Mouse (Mus musculus) midbrain, embryonic 16.5 days (tissue): Measurements from ENCODE around the gene Cabp7. TPM values are rescaled to one million over a fixed set of nuclear protein-coding genes. Genes with fewer than 3 reads are reported as not detected.

Experiments used
- ATAC-seq: fragments of 200-750 bp; cut with Nextera tagmentation; 2 replicates; pipeline ENCODE4 v1.8.0; 2017; ENCODE audit warnings: moderate TSS enrichment
- H3K27ac ChIP-seq: fragments of 300-500 bp; sonication (generic); 2 replicates; pipeline ENCODE4 v1.5.1; 2014; ENCODE audit warnings: mild to moderate bottlenecking, low read length, mixed read lengths
- H3K27me3 ChIP-seq: fragments of 300-500 bp; sonication (generic); 2 replicates; pipeline ENCODE4 v1.6.1; 2014; ENCODE audit warnings: low read depth, low read length, mixed read lengths; ENCODE audit not compliant: control insufficient read depth, insufficient read depth
- H3K36me3 ChIP-seq: fragments of 300-500 bp; sonication (generic); 2 replicates; pipeline ENCODE4 v1.6.1; 2014; ENCODE audit warnings: mild to moderate bottlenecking, low read length, moderate library complexity, mixed read lengths; ENCODE audit not compliant: control insufficient read depth, insufficient read depth
- H3K4me1 ChIP-seq: fragments of 300-500 bp; sonication (generic); 2 replicates; pipeline ENCODE4 v1.6.1; 2014; ENCODE audit warnings: mild to moderate bottlenecking, low read length, mixed read lengths; ENCODE audit not compliant: control insufficient read depth, insufficient read depth
- H3K4me2 ChIP-seq: fragments of 300-500 bp; sonication (generic); 2 replicates; pipeline ENCODE4 v1.6.1; 2014; ENCODE audit warnings: mild to moderate bottlenecking, low read length, mixed read lengths
- H3K4me3 ChIP-seq: fragments of 300-500 bp; sonication (generic); 2 replicates; pipeline ENCODE4 v1.5.1; 2014; ENCODE audit warnings: low read depth, mild to moderate bottlenecking, low read length, moderate library complexity, mixed read lengths
- H3K9ac ChIP-seq: fragments of 300-500 bp; sonication (generic); 2 replicates; pipeline ENCODE4 v1.6.1; 2014; ENCODE audit warnings: low read depth, low read length, mixed read lengths
- H3K9me3 ChIP-seq: fragments of 300-500 bp; sonication (generic); replicated peaks from 2 replicates; pipeline ENCODE4 v1.6.1; 2014; ENCODE audit warnings: mild to moderate bottlenecking, low read length, mixed read lengths; ENCODE audit not compliant: control insufficient read depth, poor library complexity, severe bottlenecking
- WGBS: fragments of 180-500 bp; shearing (Covaris S2); extraction: QIAGEN DNeasy Blood & Tissue Kit; methylation state at CpG from one replicate; pipeline ENCODE4 v1.1.7; 2014; 5-methylcytosine and 5-hydroxymethylcytosine counted together
- polyA plus RNA-seq: library from polyadenylated mRNA; unstranded; fragments of >200 nt; fragmentation: Nextera tagmentation; extraction: Ambion mirVana; gene quantifications from 2 replicates; pipeline ENCODE4 v1.2.1, GENCODE M21; 2015

Gene Cabp7
- polyA plus RNA-seq, 1 experiment from 2014 or later = 1.2 TPM

DNA sequence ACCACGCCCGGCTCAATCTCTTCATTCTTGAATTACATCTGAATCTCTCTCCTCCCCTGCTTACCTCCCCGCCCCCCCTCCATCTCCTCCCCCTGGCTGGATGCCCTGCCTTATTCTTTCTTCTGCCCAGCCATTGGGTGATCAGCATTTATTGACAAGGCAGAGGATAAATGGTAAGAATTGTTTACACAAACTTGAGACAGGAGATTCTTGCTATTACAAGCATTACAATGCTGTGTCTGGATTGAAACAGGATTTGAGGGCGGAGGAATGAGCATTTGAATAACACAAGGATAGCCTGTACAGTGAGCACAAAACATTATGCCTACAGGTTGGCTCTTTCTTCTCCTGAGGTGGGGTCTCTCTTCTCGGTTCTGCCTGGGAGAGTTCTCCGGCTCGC is 56.2 kb downstream of the Cabp7 start:
- no peaks in the 10 kb centered on the region for H3K27me3 ChIP-seq

DNA sequence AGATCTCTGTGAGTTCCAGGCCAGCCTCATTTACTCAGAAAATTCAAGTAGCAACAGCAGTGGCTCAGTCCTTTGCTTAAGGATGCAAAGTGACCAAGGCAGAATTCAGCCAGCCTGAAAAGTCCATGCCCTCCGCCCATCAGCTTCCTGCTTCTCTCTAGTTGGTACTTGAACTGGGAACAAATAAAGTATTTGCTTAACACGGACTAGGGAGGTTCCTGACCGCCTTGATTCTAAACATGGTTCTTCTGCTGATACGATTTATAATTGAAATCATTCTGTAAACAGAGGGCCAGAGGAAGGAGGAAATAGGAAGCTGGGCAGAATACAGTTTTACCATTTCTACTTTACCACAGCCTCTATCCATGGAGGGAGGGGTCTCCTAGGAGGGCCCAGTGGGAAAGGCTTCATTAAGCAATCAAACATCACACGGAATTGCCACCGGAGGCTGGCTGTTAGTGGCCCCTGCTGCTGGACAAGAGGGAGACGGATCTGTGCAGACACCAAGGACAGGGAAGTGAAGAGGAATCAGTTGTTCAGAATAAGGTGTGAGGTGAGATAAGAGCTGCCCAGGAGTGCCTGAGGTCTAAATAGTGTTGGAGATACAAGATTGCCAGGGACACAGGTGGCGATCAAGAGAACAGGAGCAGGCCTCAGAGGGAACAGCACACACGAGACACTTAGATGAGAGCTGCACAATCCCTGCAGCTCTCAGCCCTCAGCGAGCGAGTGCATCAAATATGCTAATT is 57.8 kb downstream of the Cabp7 start:
- Histone ChIP-seq H3K4me3 (no peak overlapping the region), H3K36me3 (peaks cover 6% of the 10 kb centered on the region), H3K27ac (no peak overlapping the region), H3K9me3 (no peaks in the 10 kb centered on the region), H3K27me3 (no peaks in the 10 kb centered on the region), H3K9ac (no peak overlapping the region), H3K4me1 (no peaks in the 10 kb centered on the region; the same call in 1 of the 2 replicates), H3K4me2 (no peak overlapping the region)
- no peak for ATAC-seq
- WGBS = 58% methylated on average over 11 of the region's 11 CpGs

More for the DNA sequence above, 56.2 kb downstream of the Cabp7 start:
- no peaks in the 10 kb centered on the region for H3K4me1 ChIP-seq
- H3K4me2 ChIP-seq = no peak overlapping the region
- no peaks in the 10 kb centered on the region for H3K9me3 ChIP-seq
- H3K27ac ChIP-seq = no peak overlapping the region
- H3K9ac ChIP-seq = no peak overlapping the region
- no peak for ATAC-seq
- WGBS = 83% methylated on average over 7 of the region's 7 CpGs
- H3K4me3 ChIP-seq = no peak overlapping the region
- H3K36me3 ChIP-seq = no peaks in the 10 kb centered on the region

DNA sequence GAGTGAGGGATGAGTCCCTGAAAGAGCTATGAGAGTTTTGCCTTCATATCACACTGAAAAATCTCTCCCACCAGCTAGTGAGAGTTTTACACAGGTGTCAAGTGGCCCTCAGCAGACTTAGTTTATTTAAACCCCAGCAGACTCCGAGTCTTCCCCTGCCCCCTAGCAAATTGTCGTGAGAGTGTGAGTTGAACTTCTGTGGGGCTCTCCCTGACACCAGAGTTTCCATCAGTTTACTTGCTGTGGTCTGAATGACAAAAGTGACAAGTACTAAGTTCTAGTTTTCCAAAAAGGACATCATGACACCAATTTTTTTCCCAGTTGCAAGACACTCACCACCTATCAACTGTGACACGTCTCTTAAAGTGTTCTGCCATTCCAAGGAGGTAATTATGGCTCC is 58.7 kb downstream of the Cabp7 start:
- no peak overlapping the region for H3K4me2 ChIP-seq
- H3K9me3 ChIP-seq = no peaks in the 10 kb centered on the region
- H3K27ac ChIP-seq = no peak overlapping the region
- no peak overlapping the region for H3K9ac ChIP-seq
- H3K27me3 ChIP-seq = no peaks in the 10 kb centered on the region
- no peak for ATAC-seq
- peaks cover 12% of the 10 kb centered on the region for H3K36me3 ChIP-seq
- WGBS = 75% methylated on average over 3 of the region's 3 CpGs
- no peaks in the 10 kb centered on the region; the same call in 1 of the 2 replicates for H3K4me1 ChIP-seq
- H3K4me3 ChIP-seq = no peak overlapping the region

DNA sequence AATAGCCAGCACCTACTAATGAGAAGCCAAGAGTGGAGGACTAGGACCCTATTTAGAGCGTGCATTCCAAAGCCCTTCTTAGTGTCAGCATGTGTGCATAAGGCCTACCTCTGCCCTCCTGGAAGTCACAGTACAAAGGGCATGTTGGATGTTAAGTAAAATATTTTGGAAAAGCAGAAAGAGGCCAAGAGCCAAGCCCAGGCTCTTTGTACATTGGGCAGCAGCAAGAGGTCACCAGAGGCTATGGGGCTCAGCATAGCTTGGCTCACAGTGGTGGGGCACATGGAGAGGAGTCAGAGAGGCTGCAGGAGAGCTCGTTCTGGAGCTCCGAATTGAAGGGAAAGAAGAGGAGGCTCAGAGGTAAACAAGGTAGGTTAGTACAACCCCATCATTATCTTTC is 59.6 kb downstream of the Cabp7 start:
- H3K9me3 ChIP-seq = no peaks in the 10 kb centered on the region
- peaks cover 14% of the 10 kb centered on the region for H3K36me3 ChIP-seq
- no peak overlapping the region for H3K4me3 ChIP-seq
- H3K4me1 ChIP-seq = no peaks in the 10 kb centered on the region; the same call in 1 of the 2 replicates
- no peaks in the 10 kb centered on the region for H3K27me3 ChIP-seq
- H3K27ac ChIP-seq = no peak overlapping the region
- WGBS = 81% methylated on average over 3 of the region's 3 CpGs
- no peak overlapping the region for H3K9ac ChIP-seq
- no peak overlapping the region for H3K4me2 ChIP-seq
- ATAC-seq = no peak

Other genes starting within 250 kb of the Cabp7 start
- gene Mtmr3, start 151.9 kb downstream of the Cabp7 start, polyA plus RNA-seq = 34.7 and 36.2 TPM in 2 replicates
- gene Gm11032, start 126.7 kb downstream of the Cabp7 start, polyA plus RNA-seq = not detected in 2 replicates
- 20.5 and 22.1 TPM in 2 replicates for gene Ascc2, start 109.0 kb downstream of the Cabp7 start, polyA plus RNA-seq
- gene Uqcr10, start 42.4 kb downstream of the Cabp7 start, polyA plus RNA-seq = 525 and 569 TPM in 2 replicates
- gene Zmat5, start 42.1 kb downstream of the Cabp7 start, polyA plus RNA-seq = 49.4 and 51.3 TPM in 2 replicates
- 63.3 and 68.6 TPM in 2 replicates for gene Nf2, start 102.8 kb upstream of the Cabp7 start, polyA plus RNA-seq
- 146 and 148 TPM in 2 replicates for gene Nipsnap1, start 127.2 kb upstream of the Cabp7 start, polyA plus RNA-seq
- 57.9 and 64.1 TPM in 2 replicates for gene Thoc5, start 148.5 kb upstream of the Cabp7 start, polyA plus RNA-seq
- gene Nefh, start 201.3 kb upstream of the Cabp7 start, polyA plus RNA-seq = 3.7 and 4.3 TPM in 2 replicates
- gene Ap1b1, start 240.0 kb upstream of the Cabp7 start, polyA plus RNA-seq = 104 and 108 TPM in 2 replicates